In genomic region chr14:41964095-41964494, GRCm38 (mm10) we compare ENCODE assay signal across 14 mouse cellular contexts. TPM values are rescaled to one million over a fixed set of nuclear protein-coding genes. Genes with fewer than 3 reads are reported as not detected.
"Had no signal": no experiment of that assay in that cellular context is flagged by ENCODE, and none has a peak within 500 bp of the region (broad histone marks: within the 10 kb centered on the region; RNA-seq: fewer than 3 reads in every experiment).

No protein-coding gene starts in this region.

RNA-seq across cellular contexts. Expression of gene Gm6401, which starts 3.6 kb away (rescaled TPM):
- polyA plus RNA-seq: neural tube, embryonic 12.5 days; neural tube, embryonic 13.5 days; neural tube, embryonic 14.5 days; neural tube, embryonic 15.5 days; small intestine, adult 2 months; spleen, adult 2 months; stomach, embryonic 14.5 days; stomach, embryonic 15.5 days; stomach, embryonic 16.5 days; stomach, postnatal 0 days; thymus, adult 2 months; thymus, postnatal 0 days; urinary bladder, adult 2 months had no signal

RNA-seq across cellular contexts. Expression of gene Gm3543, which starts 19.0 kb away (rescaled TPM):
- polyA plus RNA-seq: neural tube, embryonic 12.5 days; neural tube, embryonic 13.5 days; neural tube, embryonic 14.5 days; neural tube, embryonic 15.5 days; small intestine, adult 2 months; spleen, adult 2 months; stomach, embryonic 14.5 days; stomach, embryonic 15.5 days; stomach, embryonic 16.5 days; stomach, postnatal 0 days; thymus, adult 2 months; thymus, postnatal 0 days; urinary bladder, adult 2 months had no signal

RNA-seq across cellular contexts. Expression of gene 1700024B05Rik, which starts 20.3 kb away (rescaled TPM):
- polyA plus RNA-seq: neural tube, embryonic 12.5 days; neural tube, embryonic 13.5 days; neural tube, embryonic 14.5 days; neural tube, embryonic 15.5 days; small intestine, adult 2 months; spleen, adult 2 months; stomach, embryonic 14.5 days; stomach, embryonic 15.5 days; stomach, embryonic 16.5 days; stomach, postnatal 0 days; thymus, adult 2 months; thymus, postnatal 0 days; urinary bladder, adult 2 months had no signal

RNA-seq across cellular contexts. Expression of gene 1700049E17Rik1, which starts 39.3 kb away (rescaled TPM):
- polyA plus RNA-seq: neural tube, embryonic 12.5 days; neural tube, embryonic 13.5 days; neural tube, embryonic 14.5 days; neural tube, embryonic 15.5 days; small intestine, adult 2 months; spleen, adult 2 months; stomach, embryonic 14.5 days; stomach, embryonic 15.5 days; stomach, embryonic 16.5 days; stomach, postnatal 0 days; testis, adult 2 months; thymus, adult 2 months; thymus, postnatal 0 days; urinary bladder, adult 2 months had no signal

RNA-seq across cellular contexts. Expression of gene Gm7980, which starts 57.0 kb away (rescaled TPM):
- polyA plus RNA-seq: neural tube, embryonic 12.5 days; neural tube, embryonic 13.5 days; neural tube, embryonic 14.5 days; neural tube, embryonic 15.5 days; small intestine, adult 2 months; spleen, adult 2 months; stomach, embryonic 14.5 days; stomach, embryonic 15.5 days; stomach, embryonic 16.5 days; stomach, postnatal 0 days; thymus, adult 2 months; thymus, postnatal 0 days; urinary bladder, adult 2 months had no signal
